Mouse (Mus musculus) limb, embryonic 10.5 days (tissue): ENCODE results near the gene Itgb2. TPM values are rescaled to one million over a fixed set of nuclear protein-coding genes. Genes with fewer than 3 reads are reported as not detected.
A peak's percentile ranks its signal among the peaks of the same experiment; 100 is the strongest.

Experiments used
- DNase-seq: peaks from one replicate; pipeline ENCODE4 v3.0.0-alpha.2; 2017; ENCODE audit warnings: low spot score
- H3K27ac ChIP-seq: fragments of 300-500 bp; sonication (generic); 2 replicates; pipeline ENCODE4 v1.5.1; 2016; ENCODE audit warnings: mild to moderate bottlenecking
- H3K27me3 ChIP-seq: fragments of 300-500 bp; sonication (generic); 2 replicates; pipeline ENCODE4 v1.6.1; 2016; ENCODE audit warnings: low read depth, mild to moderate bottlenecking; ENCODE audit not compliant: poor library complexity, severe bottlenecking
- H3K36me3 ChIP-seq: fragments of 300-500 bp; sonication (generic); 2 replicates; pipeline ENCODE4 v1.6.1; 2016; ENCODE audit warnings: mild to moderate bottlenecking, moderate library complexity
- H3K4me1 ChIP-seq: fragments of 300-500 bp; sonication (generic); 2 replicates; pipeline ENCODE4 v1.6.1; 2016
- H3K4me3 ChIP-seq: fragments of 300-500 bp; sonication (generic); 2 replicates; pipeline ENCODE4 v1.5.1; 2016; ENCODE audit warnings: mild to moderate bottlenecking, moderate library complexity
- H3K9me3 ChIP-seq: fragments of 300-500 bp; sonication (generic); replicated peaks from 2 replicates; pipeline ENCODE4 v1.6.1; 2016; ENCODE audit warnings: mild to moderate bottlenecking
- WGBS: fragments of 180-500 bp; shearing (Covaris S2); methylation state at CpG from one replicate; pipeline ENCODE4 v1.1.7; 2016; 5-methylcytosine and 5-hydroxymethylcytosine counted together
- polyA plus RNA-seq: library from polyadenylated mRNA; unstranded; fragments of >200 nt; fragmentation: Nextera tagmentation; extraction: Ambion mirVana; gene quantifications from 2 replicates; pipeline ENCODE4 v1.2.1, GENCODE M21; 2016

The Itgb2 gene
- polyA plus RNA-seq, 1 experiment from 2014 or later = 0.85 TPM

DNA sequence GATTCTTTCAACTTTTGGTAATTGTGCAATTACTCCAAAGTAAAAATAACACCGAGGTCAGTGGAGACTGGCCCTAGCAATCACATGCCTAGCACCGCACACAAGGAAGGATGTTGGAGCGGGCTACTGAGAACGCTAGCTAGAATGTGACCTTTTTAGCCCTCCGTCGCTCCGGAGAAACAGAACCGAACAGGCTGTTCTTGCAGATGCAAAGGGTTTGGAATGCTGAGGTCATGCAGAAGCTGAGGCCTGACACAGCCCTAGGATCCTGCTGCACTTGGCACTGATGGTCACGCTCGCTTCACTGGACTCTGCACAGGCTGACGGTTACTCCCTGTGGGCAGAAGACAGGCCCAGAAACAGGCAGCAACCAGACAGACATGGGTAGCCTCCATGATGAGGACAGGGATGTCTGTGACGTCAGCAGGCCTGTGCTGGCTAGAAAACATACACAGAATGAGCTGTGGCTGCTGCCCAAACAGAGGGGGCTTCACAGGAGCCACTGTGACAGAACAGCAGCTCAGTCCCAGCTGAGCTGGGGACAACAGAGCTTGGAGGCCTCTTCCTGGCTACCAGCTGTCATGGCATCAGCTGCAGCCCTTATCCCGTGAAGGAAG lies 23.0 kb upstream of the Itgb2 start:
- H3K36me3 ChIP-seq = peaks cover 84% of the 10 kb centered on the region
- 91% methylated on average over 13 of the region's 13 CpGs for WGBS
- H3K4me1 ChIP-seq = peaks cover 12% of the 10 kb centered on the region; the same call in 1 of the 2 replicates

DNA sequence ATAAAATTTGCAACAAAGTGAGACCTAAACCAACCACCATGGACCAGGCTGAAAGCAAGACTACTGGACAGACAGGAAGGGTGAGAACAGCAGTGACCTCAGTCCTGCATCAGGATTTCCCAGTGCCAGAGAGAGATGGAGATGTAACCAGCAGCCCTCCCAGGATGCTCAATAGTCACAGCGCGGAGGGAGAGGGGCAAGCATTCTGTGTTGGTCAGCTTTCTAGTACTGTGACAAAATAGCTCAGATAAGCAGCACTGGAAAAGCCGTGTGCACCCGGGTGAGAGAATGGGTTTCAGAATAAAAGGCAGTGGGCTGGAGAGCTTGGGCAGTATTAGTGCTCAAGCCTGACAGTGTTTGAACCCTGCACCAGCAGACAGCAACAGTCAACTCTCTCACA lies 22.3 kb upstream of the Itgb2 start:
- H3K27me3 ChIP-seq = no peaks in the 10 kb centered on the region
- no peak overlapping the region for H3K27ac ChIP-seq
- H3K4me1 ChIP-seq = peaks cover 12% of the 10 kb centered on the region; the same call in 1 of the 2 replicates
- peaks cover 86% of the 10 kb centered on the region for H3K36me3 ChIP-seq
- DNase-seq = no peak
- H3K4me3 ChIP-seq = no peak overlapping the region
- no peaks in the 10 kb centered on the region for H3K9me3 ChIP-seq
- 94% methylated on average over 4 of the region's 4 CpGs for WGBS

More for the DNA sequence above, 23.0 kb upstream of the Itgb2 start:
- no peak overlapping the region for H3K4me3 ChIP-seq
- H3K27ac ChIP-seq = no peak overlapping the region
- H3K27me3 ChIP-seq = no peaks in the 10 kb centered on the region
- no peak for DNase-seq
- H3K9me3 ChIP-seq = no peaks in the 10 kb centered on the region

DNA sequence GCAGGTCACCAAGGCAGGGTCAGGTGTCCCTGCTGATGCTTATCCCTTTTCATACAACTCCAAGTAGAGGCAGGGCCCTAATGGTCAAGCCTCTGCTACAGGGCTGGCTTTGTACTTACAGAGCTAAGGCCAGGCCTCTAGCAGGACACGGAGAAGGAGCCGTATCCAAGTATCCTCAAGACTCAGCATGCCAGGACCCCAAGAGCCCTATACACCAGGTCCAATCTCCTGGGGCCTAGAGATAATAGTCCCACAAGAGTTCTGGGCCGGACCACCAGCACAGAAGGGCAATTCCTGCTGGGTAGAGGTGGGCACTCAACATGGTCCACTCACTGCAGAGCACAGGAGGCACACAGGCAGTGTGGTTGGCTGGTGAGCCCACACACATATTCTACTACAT lies 21.3 kb upstream of the Itgb2 start:
- H3K36me3 ChIP-seq = peaks cover 86% of the 10 kb centered on the region
- DNase-seq = no peak
- H3K27me3 ChIP-seq = no peaks in the 10 kb centered on the region
- no peak overlapping the region for H3K4me3 ChIP-seq
- 91% methylated on average over 3 of the region's 3 CpGs for WGBS
- no peaks in the 10 kb centered on the region for H3K9me3 ChIP-seq
- peaks cover 12% of the 10 kb centered on the region; the same call in 1 of the 2 replicates for H3K4me1 ChIP-seq
- no peak overlapping the region for H3K27ac ChIP-seq

DNA sequence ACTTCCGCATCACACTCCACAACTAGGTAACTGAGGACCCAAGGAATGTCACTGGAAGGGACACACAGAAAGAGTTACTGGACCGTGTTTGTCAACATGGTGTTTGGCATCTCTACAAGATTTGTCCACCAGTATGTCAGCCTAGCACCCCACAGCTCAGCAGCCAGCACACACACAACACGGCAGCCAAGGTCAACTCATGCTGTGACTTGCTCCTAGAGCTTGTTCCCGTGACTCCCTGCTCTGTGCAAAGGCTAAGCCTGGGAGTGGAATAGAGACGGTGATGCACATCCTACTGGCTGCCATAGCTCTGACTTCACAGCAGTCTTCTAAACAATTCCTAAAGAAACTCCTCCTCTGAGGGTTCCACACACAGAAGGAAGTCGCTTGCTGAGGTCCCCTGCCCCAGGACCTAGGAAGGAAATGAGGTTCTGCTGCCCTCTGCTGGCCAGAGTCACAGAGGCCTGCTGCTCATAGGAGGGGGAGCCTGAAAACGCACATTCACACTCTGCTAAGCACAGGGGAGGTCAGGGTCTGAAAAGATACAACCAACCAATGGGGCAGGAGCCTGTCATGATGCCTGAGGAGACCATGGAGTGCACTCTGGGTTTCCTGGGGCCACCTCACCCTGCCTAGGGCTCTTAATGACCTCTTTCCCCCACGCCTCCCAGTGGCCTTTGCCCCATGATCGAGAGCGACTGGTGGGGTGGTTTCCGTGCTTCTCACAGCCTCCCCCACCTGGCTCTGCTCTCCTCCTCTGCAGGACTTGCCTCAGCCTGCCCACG lies 20.5 kb upstream of the Itgb2 start:
- Histone ChIP-seq H3K27ac (no peak overlapping the region), H3K4me1 (peaks cover 15% of the 10 kb centered on the region), H3K4me3 (no peak overlapping the region), H3K9me3 (no peaks in the 10 kb centered on the region), H3K36me3 (peaks cover 87% of the 10 kb centered on the region), H3K27me3 (no peaks in the 10 kb centered on the region)
- DNase-seq = peak; percentile 94
- 54% methylated on average over 12 of the region's 12 CpGs for WGBS

DNA sequence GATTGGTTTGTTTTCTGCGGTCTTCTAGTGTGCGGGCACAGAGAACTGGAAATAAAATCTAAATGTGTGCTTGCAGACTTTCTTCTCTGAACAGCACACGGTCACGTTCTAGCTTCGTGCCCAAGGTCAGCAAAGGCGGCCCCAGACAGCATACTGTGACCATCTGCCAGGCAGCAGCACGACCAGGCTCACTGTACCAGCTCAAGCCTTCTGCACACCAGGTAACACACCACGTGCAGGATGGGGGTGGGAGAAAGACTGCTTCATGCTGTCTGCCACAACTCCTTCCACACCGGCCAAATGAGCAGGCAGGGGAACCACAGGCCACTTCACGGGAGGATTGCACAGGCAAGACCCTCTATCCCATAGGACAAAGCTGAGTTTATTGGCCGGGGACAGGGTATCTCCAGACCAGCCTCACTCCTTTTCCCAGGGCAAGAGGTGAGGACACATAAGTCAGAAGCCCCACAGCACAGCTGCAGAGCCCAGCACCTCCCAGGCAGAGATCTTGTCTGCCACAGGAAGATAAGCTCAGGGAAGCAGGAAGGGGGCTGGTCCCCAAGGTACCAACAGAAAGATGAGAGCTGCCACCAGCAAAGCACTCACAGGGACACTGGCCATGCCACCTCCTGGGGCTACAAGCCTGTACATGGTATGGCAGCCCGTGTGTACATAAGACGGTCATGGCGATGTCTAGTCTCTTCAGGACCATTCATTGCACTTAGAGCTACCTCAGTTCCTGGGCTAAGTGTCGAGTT lies 19.6 kb upstream of the Itgb2 start:
- DNase-seq = no peak
- Histone ChIP-seq H3K9me3 (no peaks in the 10 kb centered on the region), H3K27ac (no peak overlapping the region), H3K4me1 (peaks cover 23% of the 10 kb centered on the region), H3K27me3 (no peaks in the 10 kb centered on the region), H3K36me3 (peaks cover 79% of the 10 kb centered on the region), H3K4me3 (no peak overlapping the region)
- 81% methylated on average over 15 of the region's 15 CpGs for WGBS

DNA sequence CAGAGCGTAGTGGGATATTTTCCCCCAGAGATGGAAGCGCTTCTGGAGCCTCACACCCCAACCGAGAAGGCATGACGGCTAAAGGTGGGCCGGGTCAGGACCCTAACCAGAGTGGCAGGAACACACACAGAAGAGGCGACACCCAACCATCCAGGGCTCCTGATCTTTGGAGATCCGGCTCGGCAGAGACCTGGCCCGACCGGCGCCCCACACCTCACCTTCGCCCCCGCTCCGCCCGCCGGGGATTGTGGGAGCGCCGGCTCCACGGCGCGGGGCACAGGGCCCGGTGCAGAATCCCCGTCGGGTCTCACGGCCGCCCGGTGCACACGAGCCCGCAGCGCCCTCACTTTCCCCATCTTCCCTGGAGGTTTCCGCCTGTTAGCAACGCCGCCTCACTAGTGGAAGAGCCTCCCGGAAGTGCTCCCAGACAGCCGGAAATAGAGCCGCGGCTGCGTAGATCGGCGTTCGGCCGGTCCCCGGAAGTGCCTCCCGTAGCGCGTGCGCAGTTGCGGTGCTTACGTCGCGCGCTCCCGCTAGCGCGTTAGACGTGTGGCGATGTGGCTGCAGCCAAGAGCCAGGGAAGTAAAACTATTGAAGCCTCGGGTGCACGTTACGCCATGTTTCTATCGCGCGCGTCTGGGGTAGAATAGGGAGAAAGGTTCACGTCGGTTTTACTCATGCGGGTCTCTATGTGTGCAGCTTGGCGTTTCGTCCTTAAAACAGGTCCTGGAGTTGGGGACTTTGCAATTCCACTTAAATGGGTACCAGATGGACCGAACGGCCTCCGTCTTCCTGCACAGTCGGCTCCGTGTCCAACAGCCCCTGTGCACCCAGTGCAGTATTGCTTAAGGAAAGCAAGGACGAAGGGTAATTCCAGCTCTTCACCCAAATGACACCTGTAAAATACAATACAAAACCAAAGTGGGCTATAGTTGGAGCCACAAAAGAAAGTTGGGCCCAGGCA lies 14.4 kb upstream of the Itgb2 start, which contains the start of gene Fam207a:
Fam207a (minus strand) TSS at position 401 of the 964 bp plus-strand sequence.
- peak within 1 kb of the TSS; percentile 88 for H3K4me3 ChIP-seq
- peaks cover 39% of the 10 kb centered on the region for H3K36me3 ChIP-seq
- H3K4me1 ChIP-seq = peaks cover 26% of the 10 kb centered on the region
- peak within 1 kb of the TSS; percentile 89 for H3K27ac ChIP-seq
- 1% methylated on average over 75 of the region's 75 CpGs for WGBS
- H3K27me3 ChIP-seq = no peaks in the 10 kb centered on the region
- no peaks in the 10 kb centered on the region for H3K9me3 ChIP-seq
- peak; percentile 94 for DNase-seq

DNA sequence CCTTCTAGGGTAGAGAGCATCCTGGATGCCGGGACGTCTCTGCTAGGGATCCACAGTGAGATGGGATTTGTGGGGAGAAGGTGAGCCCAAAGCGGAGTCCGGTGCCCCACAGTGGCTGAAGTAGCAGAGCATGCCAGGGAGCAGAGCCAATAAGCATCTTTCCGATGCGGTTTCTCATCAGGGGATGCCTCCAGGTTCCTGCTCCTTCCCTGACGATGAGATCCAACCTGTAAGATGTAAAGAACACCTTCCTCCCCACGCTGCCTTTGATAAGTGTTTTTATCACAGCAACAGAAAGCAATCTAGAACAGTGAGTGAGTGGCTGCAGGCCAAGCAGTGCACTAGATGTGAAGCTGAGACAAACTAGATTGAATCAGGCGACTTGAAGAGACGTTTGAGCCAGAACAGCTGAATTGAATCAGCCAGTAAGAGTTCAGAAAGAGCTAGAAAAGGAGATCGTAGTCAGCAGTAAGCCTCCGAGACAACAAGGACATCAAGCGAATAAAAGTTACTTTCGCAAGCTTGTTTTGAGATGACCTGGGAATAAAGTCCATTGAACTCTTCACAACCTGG lies 13.6 kb upstream of the Itgb2 start:
- peaks cover 26% of the 10 kb centered on the region for H3K4me1 ChIP-seq
- H3K27me3 ChIP-seq = no peaks in the 10 kb centered on the region
- no peaks in the 10 kb centered on the region for H3K9me3 ChIP-seq
- H3K27ac ChIP-seq = peak overlapping the region; percentile 89
- peak; percentile 46 for DNase-seq
- WGBS = 45% methylated on average over 14 of the region's 14 CpGs
- peaks cover 31% of the 10 kb centered on the region for H3K36me3 ChIP-seq
- peak overlapping the region; percentile 88 for H3K4me3 ChIP-seq

DNA sequence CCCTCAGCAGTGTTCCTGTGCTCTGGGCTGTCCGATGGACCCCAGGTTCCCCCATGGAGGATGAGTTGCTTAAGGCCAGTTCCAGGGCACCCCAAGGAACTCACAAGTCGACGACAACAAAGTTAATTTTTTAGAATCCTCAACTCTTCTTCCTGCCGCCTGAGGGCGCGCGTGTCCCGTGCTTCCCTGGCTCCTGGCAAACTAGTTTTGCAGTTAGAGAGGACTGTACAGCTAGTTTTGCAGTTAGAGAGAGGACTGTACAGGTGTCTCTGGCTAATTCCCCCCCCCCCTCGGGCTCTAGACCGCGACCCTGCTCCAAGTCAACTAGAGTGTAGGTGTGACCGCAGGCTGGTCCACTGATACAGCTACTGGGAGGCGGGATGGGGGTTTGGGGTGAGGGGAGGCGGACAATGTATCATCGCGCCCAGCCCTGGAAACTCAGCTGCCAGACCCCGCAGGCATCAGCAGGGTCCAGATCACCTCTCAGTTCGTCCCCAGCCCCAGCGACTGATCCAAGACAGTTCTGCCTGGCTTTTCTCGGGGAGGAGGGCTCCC lies 12.9 kb upstream of the Itgb2 start:
- H3K4me1 ChIP-seq = peaks cover 33% of the 10 kb centered on the region
- H3K27me3 ChIP-seq = 0 out of 2 replicates have a peak, but pooled peaks cover 6% of the 10 kb centered on the region
- H3K36me3 ChIP-seq = peaks cover 24% of the 10 kb centered on the region
- peak overlapping the region; percentile 88; the same call in 1 of the 2 replicates for H3K4me3 ChIP-seq
- H3K27ac ChIP-seq = peak overlapping the region; percentile 89
- H3K9me3 ChIP-seq = no peaks in the 10 kb centered on the region
- 25% methylated on average over 20 of the region's 20 CpGs for WGBS
- peak; percentile 82 for DNase-seq

DNA sequence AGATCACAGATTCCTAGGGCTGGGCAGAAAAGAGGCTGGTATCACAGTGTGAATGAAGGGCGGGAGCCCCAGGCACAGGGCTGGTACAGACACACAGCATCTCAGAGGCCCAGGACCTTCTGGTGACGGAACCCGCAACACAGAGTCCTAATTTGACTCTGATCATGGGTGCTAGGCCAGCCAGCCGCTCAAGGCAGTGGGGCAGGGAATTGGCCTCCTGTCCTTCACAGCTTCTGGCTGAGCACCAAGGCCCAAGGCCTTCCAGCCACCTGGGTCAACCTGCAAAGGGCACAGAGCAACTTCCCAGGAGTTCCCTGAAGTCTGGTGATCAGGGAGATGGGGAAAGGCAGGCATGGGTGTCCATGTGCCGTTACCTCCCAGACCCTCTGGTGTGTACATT lies 12.3 kb upstream of the Itgb2 start:
- no peak for DNase-seq
- Histone ChIP-seq H3K4me3 (no peak overlapping the region), H3K9me3 (no peaks in the 10 kb centered on the region), H3K27me3 (0 out of 2 replicates have a peak, but pooled peaks cover 11% of the 10 kb centered on the region), H3K4me1 (peaks cover 40% of the 10 kb centered on the region), H3K27ac (peak overlapping the region; percentile 61; the same call in 1 of the 2 replicates), H3K36me3 (peaks cover 17% of the 10 kb centered on the region)
- WGBS = 83% methylated on average over 5 of the region's 5 CpGs

DNA sequence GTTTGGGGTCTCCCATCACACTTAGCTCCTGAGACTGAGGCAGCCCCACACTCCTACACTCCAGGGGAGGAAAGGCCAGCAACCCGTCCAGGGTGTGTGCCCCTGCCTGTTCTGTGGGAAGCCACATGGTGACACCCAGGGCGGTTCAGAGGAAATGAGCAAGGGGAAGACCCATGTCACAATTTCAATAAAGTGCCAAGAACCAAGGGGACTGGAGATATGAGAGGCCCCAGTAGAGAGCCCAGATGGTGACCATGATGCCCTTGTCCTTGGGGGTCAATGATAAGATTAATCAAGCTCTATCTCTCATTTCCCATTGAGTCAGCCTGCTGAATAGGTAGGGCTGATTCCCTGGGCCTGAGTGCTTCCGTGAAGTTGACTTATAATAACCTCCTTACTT lies 10.9 kb upstream of the Itgb2 start:
- H3K27me3 ChIP-seq = 0 out of 2 replicates have a peak, but pooled peaks cover 19% of the 10 kb centered on the region

DNA sequence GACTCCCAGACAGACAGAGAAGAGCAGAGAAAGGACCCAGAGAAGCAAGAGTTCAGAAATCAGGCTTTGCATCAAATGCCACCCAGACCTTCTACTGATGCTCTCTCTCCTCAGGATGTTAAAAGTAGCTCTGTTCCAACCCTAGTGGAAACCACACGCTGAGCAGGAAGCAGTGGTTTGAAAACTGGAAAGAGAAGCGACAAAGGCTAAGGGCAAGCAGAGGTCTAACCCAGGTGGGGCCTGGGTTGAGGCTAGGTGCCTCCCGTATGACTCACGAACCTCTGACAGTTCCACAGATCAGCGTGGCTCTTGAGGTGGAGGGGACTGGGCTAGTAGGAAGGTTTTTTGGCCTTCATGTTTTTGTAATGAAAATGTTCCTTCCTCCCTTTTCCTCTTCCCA lies 9.6 kb upstream of the Itgb2 start:
- 90% methylated on average over 5 of the region's 5 CpGs for WGBS
- H3K36me3 ChIP-seq = no peaks in the 10 kb centered on the region
- no peak overlapping the region for H3K27ac ChIP-seq
- H3K27me3 ChIP-seq = 0 out of 2 replicates have a peak, but pooled peaks cover 20% of the 10 kb centered on the region
- no peaks in the 10 kb centered on the region for H3K9me3 ChIP-seq
- DNase-seq = no peak
- peaks cover 33% of the 10 kb centered on the region for H3K4me1 ChIP-seq
- H3K4me3 ChIP-seq = no peak overlapping the region

More for the DNA sequence above, 10.9 kb upstream of the Itgb2 start:
- peaks cover 4% of the 10 kb centered on the region for H3K36me3 ChIP-seq
- DNase-seq = no peak
- peaks cover 44% of the 10 kb centered on the region for H3K4me1 ChIP-seq
- H3K9me3 ChIP-seq = no peaks in the 10 kb centered on the region
- WGBS = 83% methylated on average over 3 of the region's 3 CpGs
- H3K4me3 ChIP-seq = no peak overlapping the region
- no peak overlapping the region for H3K27ac ChIP-seq
